Mouse (Mus musculus) embryo, embryonic 11.5 days (tissue): ENCODE data around the gene Entpd1.

Experiments
- DNase-seq: peaks from one replicate; pipeline ENCODE4 v3.0.0-alpha.2; 2012; ENCODE audit warnings: low read depth, low spot score

Entpd1 gene

GRCm38 (mm10) chr19:40665778-40666177 lies 53.6 kb downstream of the Entpd1 start:
- DNase-seq = no peak

GRCm38 (mm10) chr19:40667111-40667510 lies 54.9 kb downstream of the Entpd1 start:
- DNase-seq = no peak

- no peak for DNase-seq
These were observed 63.2 kb downstream of the Entpd1 start for GRCm38 (mm10) chr19:40675329-40675728.

- no peak for DNase-seq
These were observed 65.9 kb downstream of the Entpd1 start for GRCm38 (mm10) chr19:40678087-40678486.

GRCm38 (mm10) chr19:40678532-40679307 lies 66.6 kb downstream of the Entpd1 start:
- no peak for DNase-seq

- no peak for DNase-seq
These were observed 67.5 kb downstream of the Entpd1 start for GRCm38 (mm10) chr19:40679632-40680031.

GRCm38 (mm10) chr19:40684124-40684523 lies 72.0 kb downstream of the Entpd1 start:
- no peak for DNase-seq

- no peak for DNase-seq
These were observed 72.4 kb downstream of the Entpd1 start for GRCm38 (mm10) chr19:40684566-40684965.

GRCm38 (mm10) chr19:40687291-40687927 lies 75.2 kb downstream of the Entpd1 start:
- DNase-seq = no peak

GRCm38 (mm10) chr19:40693201-40693600 lies 81.0 kb downstream of the Entpd1 start:
- no peak for DNase-seq

GRCm38 (mm10) chr19:40696116-40696515 lies 84.0 kb downstream of the Entpd1 start:
- DNase-seq = no peak

- no peak for DNase-seq
These were observed 86.1 kb downstream of the Entpd1 start for GRCm38 (mm10) chr19:40698103-40698853.

- DNase-seq = no peak
These were observed 87.7 kb downstream of the Entpd1 start for GRCm38 (mm10) chr19:40699816-40700215.

- no peak for DNase-seq
These were observed 90.2 kb downstream of the Entpd1 start for GRCm38 (mm10) chr19:40702406-40702805.

GRCm38 (mm10) chr19:40712889-40713628 lies 100.9 kb downstream of the Entpd1 start:
- DNase-seq = no peak

- no peak for DNase-seq
These were observed 102.5 kb downstream of the Entpd1 start for GRCm38 (mm10) chr19:40714700-40715099.

- no peak for DNase-seq
These were observed 104.8 kb downstream of the Entpd1 start for GRCm38 (mm10) chr19:40716981-40717380.

- no peak for DNase-seq
These were observed 107.4 kb downstream of the Entpd1 start for GRCm38 (mm10) chr19:40719439-40720105.

GRCm38 (mm10) chr19:40720381-40720780 lies 108.2 kb downstream of the Entpd1 start:
- DNase-seq = no peak

GRCm38 (mm10) chr19:40722137-40723038 lies 110.2 kb downstream of the Entpd1 start:
- peak; percentile 58 for DNase-seq
